Mouse (Mus musculus): Measurements from ENCODE around the gene Notch2. TPM values are rescaled to one million over a fixed set of nuclear protein-coding genes. Genes with fewer than 3 reads are reported as not detected.

Gene Notch2
- polyA plus RNA-seq, 1 experiment: 24.9 TPM

DNA sequence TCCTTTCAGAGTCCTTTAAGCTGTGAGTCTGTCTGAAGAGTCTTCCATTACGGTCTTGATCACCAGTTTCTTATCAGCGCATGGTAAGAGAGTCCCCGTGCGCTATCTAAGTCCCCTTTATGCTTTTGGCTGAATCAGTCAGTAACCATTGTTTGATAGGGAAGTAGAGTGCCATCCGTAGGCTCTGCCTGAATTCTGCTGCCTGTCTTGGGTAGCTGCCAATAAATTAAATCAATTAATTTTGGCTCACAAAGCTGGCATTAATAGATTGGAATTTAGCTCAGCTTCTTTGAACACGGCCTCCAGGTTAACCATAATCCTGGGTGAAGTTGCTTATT lies 41.6 kb downstream of the Notch2 start:
- Histone ChIP-seq H3K4me1 (replicated peaks; ENCODE audit: control insufficient read depth, insufficient read depth, low read length) (no peaks in the 10 kb centered on the region; the same call in 1 of the 2 replicates), H3K36me3 (ENCODE audit: control insufficient read depth, insufficient read depth, low read length) (no peaks in the 10 kb centered on the region), H3K4me3 (ENCODE audit: control insufficient read depth, insufficient read depth, low read length) (no peak overlapping the region), H3K27ac (ENCODE audit: control insufficient read depth, insufficient read depth, low read length) (no peak overlapping the region), H3K27me3 (ENCODE audit: control insufficient read depth, insufficient read depth, low read length) (no peaks in the 10 kb centered on the region)
- TF ChIP-seq POLR2A (IDR thresholded peaks at IDR 0.05; ENCODE audit: control insufficient read depth, extremely low read depth, insufficient read depth, low read length, poor library complexity) (no peak), CTCF (IDR thresholded peaks at IDR 0.05; ENCODE audit: borderline replicate concordance, control insufficient read depth, extremely low read depth, insufficient read depth, low read length, poor library complexity) (no peak)
- DNase-seq: no peak
- WGBS: 98% methylated on average over 6 of the region's 6 CpGs

DNA sequence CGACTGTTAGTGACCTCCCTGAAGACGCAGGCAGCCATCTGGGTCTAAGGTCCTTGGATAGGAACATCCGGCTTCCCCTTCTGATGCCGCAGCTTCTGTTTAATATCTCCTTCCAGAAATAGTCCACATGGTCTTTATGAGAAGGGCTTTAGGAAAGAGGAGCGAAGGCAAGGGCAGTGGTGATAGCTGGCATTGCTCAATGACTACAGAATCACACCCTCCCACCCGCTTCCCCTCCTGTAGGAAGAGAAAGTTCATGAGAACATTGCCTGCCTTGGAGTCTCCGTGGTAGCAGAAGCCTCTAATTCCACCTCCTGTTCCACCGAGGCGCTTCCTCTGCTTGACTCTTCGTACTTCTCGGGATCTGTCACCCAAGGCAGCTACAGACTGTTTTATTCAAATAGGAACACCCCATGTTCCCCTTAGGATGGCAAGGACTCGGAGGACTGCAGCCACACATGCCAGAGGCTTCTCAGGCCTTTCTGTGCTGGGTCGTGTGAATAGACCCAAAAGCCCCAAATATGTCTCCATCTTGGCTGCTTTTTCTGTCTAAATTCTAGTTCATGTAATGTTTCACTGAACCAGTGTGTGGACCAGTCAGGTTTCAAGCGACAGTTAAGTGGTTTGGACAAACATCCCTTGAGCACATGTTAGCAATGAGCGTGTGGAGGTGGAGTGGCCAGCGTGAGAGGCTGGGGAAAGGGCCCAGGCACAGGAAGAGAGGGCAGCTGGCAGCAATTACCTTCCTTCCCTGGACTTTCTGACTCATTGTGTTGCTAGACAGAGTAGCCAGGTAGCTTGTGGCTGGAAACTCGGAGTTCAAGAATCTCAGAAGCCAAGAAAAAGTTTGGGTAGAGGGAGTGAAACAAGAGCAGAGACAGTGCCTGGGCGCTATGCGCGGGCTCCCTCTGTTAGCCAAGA lies 42.7 kb downstream of the Notch2 start:
- no peaks in the 10 kb centered on the region; the same call in 1 of the 2 replicates for H3K4me1 ChIP-seq (replicated peaks; ENCODE audit: control insufficient read depth, insufficient read depth, low read length)

DNA sequence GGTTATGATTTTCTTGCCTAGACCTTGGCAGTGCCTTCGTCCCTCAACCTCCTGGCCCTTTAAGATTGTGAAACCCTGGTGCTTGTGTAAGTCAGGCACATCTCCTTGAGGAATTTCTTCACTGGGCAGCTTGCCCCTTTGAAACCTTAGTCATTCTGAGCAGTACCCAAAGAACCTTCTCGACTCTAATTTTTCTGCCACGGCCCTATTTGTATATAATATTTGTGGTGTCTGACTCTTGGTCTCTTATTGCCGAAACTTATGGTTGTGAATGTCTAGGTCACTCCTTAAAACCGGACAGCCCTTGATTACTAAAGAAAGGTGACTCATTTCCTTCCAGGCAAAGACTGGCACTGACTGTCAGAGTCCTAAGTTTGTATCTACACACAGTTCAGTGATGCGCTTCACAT lies 43.6 kb downstream of the Notch2 start:
- 90% methylated on average over 6 of the region's 6 CpGs for WGBS
- no peak for TF ChIP-seq POLR2A (IDR thresholded peaks at IDR 0.05; ENCODE audit: control insufficient read depth, extremely low read depth, insufficient read depth, low read length, poor library complexity)
- TF ChIP-seq CTCF (IDR thresholded peaks at IDR 0.05; ENCODE audit: borderline replicate concordance, control insufficient read depth, extremely low read depth, insufficient read depth, low read length, poor library complexity): no peak
- Histone ChIP-seq H3K4me1 (replicated peaks; ENCODE audit: control insufficient read depth, insufficient read depth, low read length) (peaks cover 5% of the 10 kb centered on the region), H3K27me3 (ENCODE audit: control insufficient read depth, insufficient read depth, low read length) (no peaks in the 10 kb centered on the region), H3K36me3 (ENCODE audit: control insufficient read depth, insufficient read depth, low read length) (no peaks in the 10 kb centered on the region), H3K27ac (ENCODE audit: control insufficient read depth, insufficient read depth, low read length) (no peak overlapping the region), H3K4me3 (ENCODE audit: control insufficient read depth, insufficient read depth, low read length) (no peak overlapping the region)
- DNase-seq: no peak

More for the DNA sequence above, 42.7 kb downstream of the Notch2 start:
- WGBS: 92% methylated on average over 20 of the region's 20 CpGs
- H3K27ac ChIP-seq (ENCODE audit: control insufficient read depth, insufficient read depth, low read length): no peak overlapping the region
- no peaks in the 10 kb centered on the region for H3K36me3 ChIP-seq (ENCODE audit: control insufficient read depth, insufficient read depth, low read length)
- H3K4me3 ChIP-seq (ENCODE audit: control insufficient read depth, insufficient read depth, low read length): no peak overlapping the region
- no peak for DNase-seq
- H3K27me3 ChIP-seq (ENCODE audit: control insufficient read depth, insufficient read depth, low read length): no peaks in the 10 kb centered on the region
- TF ChIP-seq POLR2A (IDR thresholded peaks at IDR 0.05; ENCODE audit: control insufficient read depth, extremely low read depth, insufficient read depth, low read length, poor library complexity) (no peak), CTCF (IDR thresholded peaks at IDR 0.05; ENCODE audit: borderline replicate concordance, control insufficient read depth, extremely low read depth, insufficient read depth, low read length, poor library complexity) (no peak)

DNA sequence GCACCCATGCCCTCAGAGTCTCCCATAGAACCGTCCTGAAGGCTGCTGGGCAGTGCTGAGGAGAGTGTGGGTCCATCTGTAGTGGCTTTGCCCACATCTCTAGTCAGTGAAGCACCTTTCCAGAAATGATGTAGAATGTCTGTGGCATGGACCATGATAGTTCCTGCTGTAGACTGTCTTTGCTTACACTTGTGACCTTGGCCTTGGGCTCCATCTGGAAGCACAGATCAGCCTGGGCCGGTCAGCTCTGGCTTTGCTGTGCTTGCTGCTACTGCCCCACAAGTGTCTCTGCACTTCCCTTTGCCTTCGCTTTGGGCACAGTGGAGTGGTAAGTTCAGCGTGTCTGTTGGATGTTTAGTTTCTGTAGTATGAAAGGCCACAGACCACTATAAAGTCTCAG lies 45.7 kb downstream of the Notch2 start:
- Histone ChIP-seq H3K36me3 (ENCODE audit: control insufficient read depth, insufficient read depth, low read length) (no peaks in the 10 kb centered on the region), H3K4me1 (replicated peaks; ENCODE audit: control insufficient read depth, insufficient read depth, low read length) (peaks cover 17% of the 10 kb centered on the region), H3K27ac (ENCODE audit: control insufficient read depth, insufficient read depth, low read length) (no peak overlapping the region), H3K4me3 (ENCODE audit: control insufficient read depth, insufficient read depth, low read length) (no peak overlapping the region), H3K27me3 (ENCODE audit: control insufficient read depth, insufficient read depth, low read length) (no peaks in the 10 kb centered on the region)
- no peak for DNase-seq
- 84% methylated on average over 4 of the region's 4 CpGs for WGBS
- TF ChIP-seq CTCF (IDR thresholded peaks at IDR 0.05; ENCODE audit: borderline replicate concordance, control insufficient read depth, extremely low read depth, insufficient read depth, low read length, poor library complexity) (no peak), POLR2A (IDR thresholded peaks at IDR 0.05; ENCODE audit: control insufficient read depth, extremely low read depth, insufficient read depth, low read length, poor library complexity) (no peak)

DNA sequence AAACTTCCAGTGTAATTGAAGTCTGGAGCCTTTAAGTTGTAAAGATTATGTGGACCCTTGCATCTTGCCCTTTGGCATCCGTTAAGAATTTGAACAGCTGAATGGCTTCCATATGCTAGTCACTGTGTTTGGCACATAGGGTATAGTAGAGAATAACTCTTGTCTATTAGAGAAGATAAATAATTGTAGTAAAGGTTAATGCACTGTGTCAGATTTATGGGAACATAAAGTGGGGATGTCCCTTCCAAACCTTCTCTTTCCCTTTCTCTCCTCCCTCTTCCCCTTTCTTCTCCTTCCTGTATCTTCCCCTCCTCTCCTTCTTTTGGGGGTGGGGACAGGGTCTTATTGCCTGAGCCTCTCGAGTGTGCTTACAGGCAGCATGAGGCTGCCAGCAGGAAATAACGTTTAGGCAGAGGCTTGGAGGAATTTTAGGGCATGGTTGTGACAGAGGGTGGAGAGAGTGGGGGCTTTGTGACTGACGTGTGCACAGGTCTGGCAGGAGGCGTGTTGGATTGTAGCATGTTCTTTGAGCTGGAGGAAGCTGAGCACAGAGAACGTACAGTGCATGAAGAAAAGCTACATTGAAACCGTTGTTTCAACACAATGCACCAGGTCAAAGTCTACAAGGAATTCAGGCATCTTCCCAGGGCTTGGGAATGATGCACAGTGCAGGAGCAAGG lies 47.8 kb downstream of the Notch2 start:
- TF ChIP-seq POLR2A (IDR thresholded peaks at IDR 0.05; ENCODE audit: control insufficient read depth, extremely low read depth, insufficient read depth, low read length, poor library complexity): no peak
- TF ChIP-seq CTCF (IDR thresholded peaks at IDR 0.05; ENCODE audit: borderline replicate concordance, control insufficient read depth, extremely low read depth, insufficient read depth, low read length, poor library complexity): no peak
- Histone ChIP-seq H3K36me3 (ENCODE audit: control insufficient read depth, insufficient read depth, low read length) (no peaks in the 10 kb centered on the region), H3K27me3 (ENCODE audit: control insufficient read depth, insufficient read depth, low read length) (no peaks in the 10 kb centered on the region), H3K4me3 (ENCODE audit: control insufficient read depth, insufficient read depth, low read length) (no peak overlapping the region), H3K4me1 (replicated peaks; ENCODE audit: control insufficient read depth, insufficient read depth, low read length) (peaks cover 17% of the 10 kb centered on the region), H3K27ac (ENCODE audit: control insufficient read depth, insufficient read depth, low read length) (no peak overlapping the region)
- 59% methylated on average over 7 of the region's 7 CpGs for WGBS
- DNase-seq: no peak

DNA sequence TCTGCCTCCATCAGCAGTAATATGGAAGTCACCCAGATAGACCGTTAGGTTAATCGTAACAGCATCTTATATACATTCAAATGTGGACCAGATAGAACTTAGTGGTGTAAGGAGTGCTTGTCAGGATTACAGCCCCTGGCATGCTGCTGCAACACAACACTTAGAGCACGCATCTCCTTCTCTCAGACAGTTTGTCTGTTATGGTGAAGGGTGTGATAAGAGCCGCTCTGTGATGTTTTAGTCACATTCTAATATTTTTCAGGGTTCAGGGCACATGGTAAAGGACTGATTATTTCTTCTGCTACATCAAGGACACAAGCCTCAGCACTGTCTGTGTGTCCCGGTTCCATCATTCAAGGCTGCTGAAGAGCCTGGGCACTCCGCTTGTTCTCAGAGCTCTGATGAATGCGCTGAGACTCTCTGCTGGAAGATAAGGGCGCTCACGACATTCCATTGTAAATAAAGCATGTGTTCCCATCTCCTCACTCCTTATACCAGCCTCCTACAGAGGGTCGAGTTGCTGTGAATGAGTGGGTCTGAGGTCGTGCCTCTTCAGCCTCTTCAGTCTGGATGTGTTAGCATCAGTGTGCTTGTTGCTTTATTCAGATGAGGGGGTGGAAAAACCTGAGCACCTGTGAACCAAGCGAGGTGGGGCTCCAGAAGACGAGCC lies 48.5 kb downstream of the Notch2 start:
- Histone ChIP-seq H3K4me1 (replicated peaks; ENCODE audit: control insufficient read depth, insufficient read depth, low read length) (peaks cover 17% of the 10 kb centered on the region), H3K27ac (ENCODE audit: control insufficient read depth, insufficient read depth, low read length) (no peak overlapping the region; the same call in 1 of the 2 replicates)
- WGBS: 74% methylated on average over 13 of the region's 13 CpGs

More for the DNA sequence above, 48.5 kb downstream of the Notch2 start:
- H3K27me3 ChIP-seq (ENCODE audit: control insufficient read depth, insufficient read depth, low read length): no peaks in the 10 kb centered on the region
- TF ChIP-seq POLR2A (IDR thresholded peaks at IDR 0.05; ENCODE audit: control insufficient read depth, extremely low read depth, insufficient read depth, low read length, poor library complexity): no peak
- H3K36me3 ChIP-seq (ENCODE audit: control insufficient read depth, insufficient read depth, low read length): no peaks in the 10 kb centered on the region
- no peak for DNase-seq
- no peak overlapping the region for H3K4me3 ChIP-seq (ENCODE audit: control insufficient read depth, insufficient read depth, low read length)

All from thymus, adult 2 months (tissue).